Mouse (Mus musculus): ENCODE data around the gene Morn1. TPM values are rescaled to one million over a fixed set of nuclear protein-coding genes. Genes with fewer than 3 reads are reported as not detected.

Gene Morn1
- polyA plus RNA-seq, 1 experiment = 12.6 TPM

GRCm38 (mm10) chr4:155152476-155152875 is 66.1 kb downstream of the Morn1 start:
- no peak for DNase-seq (ENCODE audit: low read depth)
- TF ChIP-seq POLR2A (IDR thresholded peaks at IDR 0.05; ENCODE audit: borderline replicate concordance, extremely low read depth, insufficient read depth, insufficient read length, poor library complexity, severe bottlenecking) = no peak
- TF ChIP-seq CTCF (IDR thresholded peaks at IDR 0.05; ENCODE audit: borderline replicate concordance, extremely low read depth, insufficient read depth, insufficient read length) = no peak

- TF ChIP-seq POLR2A (IDR thresholded peaks at IDR 0.05; ENCODE audit: borderline replicate concordance, extremely low read depth, insufficient read depth, insufficient read length, poor library complexity, severe bottlenecking) = no peak
- no peak for TF ChIP-seq CTCF (IDR thresholded peaks at IDR 0.05; ENCODE audit: borderline replicate concordance, extremely low read depth, insufficient read depth, insufficient read length)
- DNase-seq (ENCODE audit: low read depth) = no peak
These were observed 67.2 kb downstream of the Morn1 start for GRCm38 (mm10) chr4:155153389-155154072.

- DNase-seq (ENCODE audit: low read depth) = no peak
- TF ChIP-seq POLR2A (IDR thresholded peaks at IDR 0.05; ENCODE audit: borderline replicate concordance, extremely low read depth, insufficient read depth, insufficient read length, poor library complexity, severe bottlenecking) = no peak
- TF ChIP-seq CTCF (IDR thresholded peaks at IDR 0.05; ENCODE audit: borderline replicate concordance, extremely low read depth, insufficient read depth, insufficient read length) = no peak
These were observed 68.6 kb downstream of the Morn1 start for GRCm38 (mm10) chr4:155154986-155155385.

- no peak for DNase-seq (ENCODE audit: low read depth)
- TF ChIP-seq CTCF (IDR thresholded peaks at IDR 0.05; ENCODE audit: borderline replicate concordance, extremely low read depth, insufficient read depth, insufficient read length) = no peak
- no peak for TF ChIP-seq POLR2A (IDR thresholded peaks at IDR 0.05; ENCODE audit: borderline replicate concordance, extremely low read depth, insufficient read depth, insufficient read length, poor library complexity, severe bottlenecking)
These were observed 70.4 kb downstream of the Morn1 start for GRCm38 (mm10) chr4:155156734-155157133.

GRCm38 (mm10) chr4:155157871-155158542 is 71.6 kb downstream of the Morn1 start:
- peak; percentile 24 for DNase-seq (ENCODE audit: low read depth)
- TF ChIP-seq POLR2A (IDR thresholded peaks at IDR 0.05; ENCODE audit: borderline replicate concordance, extremely low read depth, insufficient read depth, insufficient read length, poor library complexity, severe bottlenecking) (no peak), CTCF (IDR thresholded peaks at IDR 0.05; ENCODE audit: borderline replicate concordance, extremely low read depth, insufficient read depth, insufficient read length) (no peak)

GRCm38 (mm10) chr4:155158543-155158917 is 72.2 kb downstream of the Morn1 start:
- no peak for DNase-seq (ENCODE audit: low read depth)
- TF ChIP-seq CTCF (IDR thresholded peaks at IDR 0.05; ENCODE audit: borderline replicate concordance, extremely low read depth, insufficient read depth, insufficient read length) (no peak), POLR2A (IDR thresholded peaks at IDR 0.05; ENCODE audit: borderline replicate concordance, extremely low read depth, insufficient read depth, insufficient read length, poor library complexity, severe bottlenecking) (no peak)

GRCm38 (mm10) chr4:155162433-155163319 is 76.3 kb downstream of the Morn1 start:
- DNase-seq (ENCODE audit: low read depth) = no peak

GRCm38 (mm10) chr4:155163320-155163651 is 76.9 kb downstream of the Morn1 start:
- TF ChIP-seq POLR2A (IDR thresholded peaks at IDR 0.05; ENCODE audit: borderline replicate concordance, extremely low read depth, insufficient read depth, insufficient read length, poor library complexity, severe bottlenecking) (no peak), CTCF (IDR thresholded peaks at IDR 0.05; ENCODE audit: borderline replicate concordance, extremely low read depth, insufficient read depth, insufficient read length) (no peak)
- DNase-seq (ENCODE audit: low read depth) = no peak

More at GRCm38 (mm10) chr4:155162433-155163319, 76.3 kb downstream of the Morn1 start:
- no peak for TF ChIP-seq POLR2A (IDR thresholded peaks at IDR 0.05; ENCODE audit: borderline replicate concordance, extremely low read depth, insufficient read depth, insufficient read length, poor library complexity, severe bottlenecking)
- TF ChIP-seq CTCF (IDR thresholded peaks at IDR 0.05; ENCODE audit: borderline replicate concordance, extremely low read depth, insufficient read depth, insufficient read length) = no peak

- no peak for DNase-seq (ENCODE audit: low read depth)
- TF ChIP-seq CTCF (IDR thresholded peaks at IDR 0.05; ENCODE audit: borderline replicate concordance, extremely low read depth, insufficient read depth, insufficient read length) (no peak), POLR2A (IDR thresholded peaks at IDR 0.05; ENCODE audit: borderline replicate concordance, extremely low read depth, insufficient read depth, insufficient read length, poor library complexity, severe bottlenecking) (no peak)
These were observed 77.3 kb downstream of the Morn1 start for GRCm38 (mm10) chr4:155163685-155164084.

GRCm38 (mm10) chr4:155164550-155164949 is 78.2 kb downstream of the Morn1 start:
- TF ChIP-seq POLR2A (IDR thresholded peaks at IDR 0.05; ENCODE audit: borderline replicate concordance, extremely low read depth, insufficient read depth, insufficient read length, poor library complexity, severe bottlenecking) (no peak), CTCF (IDR thresholded peaks at IDR 0.05; ENCODE audit: borderline replicate concordance, extremely low read depth, insufficient read depth, insufficient read length) (no peak)
- DNase-seq (ENCODE audit: low read depth) = peak; percentile 66

- no peak for TF ChIP-seq POLR2A (IDR thresholded peaks at IDR 0.05; ENCODE audit: borderline replicate concordance, extremely low read depth, insufficient read depth, insufficient read length, poor library complexity, severe bottlenecking)
- no peak for TF ChIP-seq CTCF (IDR thresholded peaks at IDR 0.05; ENCODE audit: borderline replicate concordance, extremely low read depth, insufficient read depth, insufficient read length)
- DNase-seq (ENCODE audit: low read depth) = no peak
These were observed 79.5 kb downstream of the Morn1 start for GRCm38 (mm10) chr4:155165861-155166260.

Data from brain, embryonic 14.5 days (tissue).